Comparison of ENCODE assay signal across 7 mouse cellular contexts in genomic region chr5:140649101-140649667, GRCm38 (mm10). TPM values are rescaled to one million over a fixed set of nuclear protein-coding genes. Genes with fewer than 3 reads are reported as not detected.
DNase-seq lines count a peak whose midpoint lies in the region; ATAC-seq lines count a peak whose summit lies in the region.

No protein-coding gene starts in this region.

- peak overlapping the region; percentile 82 for H3K4me2 ChIP-seq in intestine, embryonic 16.5 days (ENCODE audit: low read depth, low read length)

- no peaks in the 10 kb centered on the region for H3K27me3 ChIP-seq in intestine, embryonic 16.5 days (replicated peaks; ENCODE audit: control insufficient read depth, insufficient read depth, low read length)
- peaks cover 9% of the 10 kb centered on the region; the same call in 1 of the 2 replicates for H3K27me3 ChIP-seq in midbrain, embryonic 10.5 days (ENCODE audit: low read depth, poor library complexity, severe bottlenecking)

- peak overlapping the region; percentile 83 for H3K27ac ChIP-seq in intestine, embryonic 16.5 days (ENCODE audit: low read length)
- peak overlapping the region; percentile 100 for H3K27ac ChIP-seq in midbrain, embryonic 10.5 days (replicated peaks)

- ATAC-seq in intestine, embryonic 16.5 days: peak; percentile 92

- H3K9ac ChIP-seq in intestine, embryonic 16.5 days (ENCODE audit: low read depth, low read length): peak overlapping the region; percentile 61

- WGBS in intestine, embryonic 16.5 days: 5% methylated on average over 26 of the region's 26 CpGs
- WGBS in midbrain, embryonic 10.5 days: 4% methylated on average over 26 of the region's 26 CpGs

- H3K4me1 ChIP-seq in intestine, embryonic 16.5 days (ENCODE audit: control insufficient read depth, insufficient read depth, low read length): peaks cover 55% of the 10 kb centered on the region
- peaks cover 49% of the 10 kb centered on the region for H3K4me1 ChIP-seq in midbrain, embryonic 10.5 days

- H3K4me3 ChIP-seq in intestine, embryonic 16.5 days (ENCODE audit: low read length): peak overlapping the region; percentile 96
- H3K4me3 ChIP-seq in midbrain, embryonic 10.5 days: peak overlapping the region; percentile 90

- intact Hi-C loops in left cerebral cortex, postnatal 36 days (cut with DNase I): no loop called here

- H3K36me3 ChIP-seq in intestine, embryonic 16.5 days (ENCODE audit: control insufficient read depth, insufficient read depth, low read length): no peaks in the 10 kb centered on the region
- peaks cover 28% of the 10 kb centered on the region for H3K36me3 ChIP-seq in midbrain, embryonic 10.5 days

- H3K9me3 ChIP-seq in intestine, embryonic 16.5 days (ENCODE audit: control insufficient read depth, low read length): no peaks in the 10 kb centered on the region
- no peaks in the 10 kb centered on the region for H3K9me3 ChIP-seq in midbrain, embryonic 10.5 days (replicated peaks)

- DNase-seq in adrenal gland, postnatal 14 days: peak; percentile 100
- peak; percentile 99 for DNase-seq in embryo, embryonic 9.5 days (ENCODE audit: extremely low spot score)
- peak; percentile 97 to 98 for DNase-seq in gastrocnemius, postnatal 4 days (ENCODE audit: low spot score in 2 of 2)
- DNase-seq in left cerebral cortex, postnatal 36 days (ENCODE audit: low spot score in 2 of 2): peak; percentile 94 to 95
- DNase-seq in midbrain, embryonic 10.5 days (ENCODE audit: low spot score): peak; percentile 99
- DNase-seq in right cerebral cortex, postnatal 36 days (ENCODE audit: low spot score in 2 of 2): peak; percentile 94 to 96

RNA-seq across cellular contexts. Expression of gene Ttyh3, which starts 0.4 kb away (rescaled TPM):
- total RNA-seq in adrenal gland, postnatal 14 days (2021): 72.5 and 83.6 TPM in 2 replicates
- total RNA-seq in gastrocnemius, postnatal 4 days (2021): 10 to 100 TPM; 66.9 to 68.8 TPM
- polyA plus RNA-seq in intestine, embryonic 16.5 days (2015; fragmentation: Nextera tagmentation; extraction: Ambion mirVana): 17.0 and 24.3 TPM in 2 replicates
- total RNA-seq in left cerebral cortex, postnatal 36 days (2021): 100 to 1,000 TPM; 257 to 267 TPM
- polyA plus RNA-seq in midbrain, embryonic 10.5 days (2016; fragmentation: Nextera tagmentation; extraction: Ambion mirVana): 28.6 and 36.2 TPM in 2 replicates

RNA-seq across cellular contexts. Expression of gene Lfng, which starts 42.1 kb away (rescaled TPM):
- 13.7 and 26.8 TPM in 2 replicates for total RNA-seq in adrenal gland, postnatal 14 days (2021)
- total RNA-seq in gastrocnemius, postnatal 4 days (2021): 10 to 100 TPM; 11.4 to 13.8 TPM
- 11.9 and 13.4 TPM in 2 replicates for polyA plus RNA-seq in intestine, embryonic 16.5 days (2015; fragmentation: Nextera tagmentation; extraction: Ambion mirVana)
- 10 to 100 TPM; 22.6 to 23.6 TPM for total RNA-seq in left cerebral cortex, postnatal 36 days (2021)
- 43.7 and 50.8 TPM in 2 replicates for polyA plus RNA-seq in midbrain, embryonic 10.5 days (2016; fragmentation: Nextera tagmentation; extraction: Ambion mirVana)

RNA-seq across cellular contexts. Expression of gene Iqce, which starts 53.0 kb away (rescaled TPM):
- 19.0 and 22.7 TPM in 2 replicates for total RNA-seq in adrenal gland, postnatal 14 days (2021)
- total RNA-seq in gastrocnemius, postnatal 4 days (2021): 10 to 100 TPM; 14.5 to 15.0 TPM
- polyA plus RNA-seq in intestine, embryonic 16.5 days (2015; fragmentation: Nextera tagmentation; extraction: Ambion mirVana): 16.7 and 18.2 TPM in 2 replicates
- 10 to 100 TPM; 44.6 to 60.1 TPM for total RNA-seq in left cerebral cortex, postnatal 36 days (2021)
- polyA plus RNA-seq in midbrain, embryonic 10.5 days (2016; fragmentation: Nextera tagmentation; extraction: Ambion mirVana): 23.6 and 27.6 TPM in 2 replicates

RNA-seq across cellular contexts. Expression of gene Brat1, which starts 55.6 kb away (rescaled TPM):
- 16.8 and 19.6 TPM in 2 replicates for total RNA-seq in adrenal gland, postnatal 14 days (2021)
- total RNA-seq in gastrocnemius, postnatal 4 days (2021): 10 to 100 TPM; 13.9 to 14.2 TPM
- 19.0 and 20.0 TPM in 2 replicates for polyA plus RNA-seq in intestine, embryonic 16.5 days (2015; fragmentation: Nextera tagmentation; extraction: Ambion mirVana)
- 10 to 100 TPM; 20.4 to 21.9 TPM for total RNA-seq in left cerebral cortex, postnatal 36 days (2021)
- polyA plus RNA-seq in midbrain, embryonic 10.5 days (2016; fragmentation: Nextera tagmentation; extraction: Ambion mirVana): 22.3 and 24.8 TPM in 2 replicates

Comparison
In these comparisons a context has a peak if more than half of its experiments do, and no peak if none do; other contexts are left out.
1. Peak in every context shown above with its lines: DNase-seq, ATAC-seq, H3K4me3 ChIP-seq and H3K27ac ChIP-seq.